Mouse (Mus musculus) gastrocnemius, adult 2 months (tissue): ENCODE data around the gene Bak1. TPM values are rescaled to one million over a fixed set of nuclear protein-coding genes. Genes with fewer than 3 reads are reported as not detected.

Experiments
- DNase-seq: peaks from one replicate; pipeline ENCODE4 v3.0.0; 2022
- H3K27ac ChIP-seq: fragments of 200-600 bp; 2 replicates; pipeline ENCODE4 v1.8.1; 2022; ENCODE audit warnings: mild to moderate bottlenecking
- H3K4me3 ChIP-seq: fragments of 200-600 bp; 2 replicates; pipeline ENCODE4 v1.8.1; 2022; ENCODE audit warnings: mild to moderate bottlenecking, moderate library complexity
- CTCF ChIP-seq: fragments of 200-600 bp; IDR thresholded peaks from 2 replicates; pipeline ENCODE4 v1.8.1; 2022; ENCODE audit warnings: antibody characterized with exemption, mild to moderate bottlenecking, moderate library complexity
- intact Hi-C: fragments of 180-260 bp; cut with DNase I; formaldehyde crosslinking; loops from one replicate; pipeline ENCODE4 v1.15.1; 2025
- long read RNA-seq, 2 experiments: library from polyadenylated mRNA; stranded (forward); transcript quantifications; one replicate each; pipeline ENCODE4 v2.0.0; 2021
- total RNA-seq, 2 experiments: library from RNA; stranded (reverse); gene quantifications; 2 replicates each; pipeline ENCODE4 v1.2.3; 2021

Bak1 gene
- total RNA-seq, result 10 to 100 TPM; 15.5 to 20.1 TPM
- long read RNA-seq, experiment 1, partial matches to known transcripts, result 0 of 7 reads
- long read RNA-seq, experiment 1, other reads (novel, unspliced or antisense), result 7 of 7 reads
- long read RNA-seq, experiment 2, partial matches to known transcripts, result 1 of 9 reads
- long read RNA-seq, experiment 2, other reads (novel, unspliced or antisense), result 7 of 9 reads

GRCm38 (mm10) chr17:27028909-27029308, at the start of gene Bak1:
TSS of gene Bak1 (minus strand) at chr17:27029009.
- intact Hi-C loops, result loop anchor here (5.0 kb wide), 2 partner anchors 97 to 158 kb away; partner anchors contain the start of gene Phf1
- TF ChIP-seq CTCF, result no peak
- Histone ChIP-seq H3K27ac (peak within 1 kb of the TSS; percentile 90), H3K4me3 (peak within 1 kb of the TSS; percentile 94)
- DNase-seq, result no peak

- H3K27ac ChIP-seq, result no peak overlapping the region
- no peak for TF ChIP-seq CTCF
- H3K4me3 ChIP-seq, result no peak overlapping the region
- no peak for DNase-seq
- intact Hi-C loops, result no loop called here
These were observed 49.7 kb upstream of the Bak1 start for GRCm38 (mm10) chr17:27078499-27078898.

DNA sequence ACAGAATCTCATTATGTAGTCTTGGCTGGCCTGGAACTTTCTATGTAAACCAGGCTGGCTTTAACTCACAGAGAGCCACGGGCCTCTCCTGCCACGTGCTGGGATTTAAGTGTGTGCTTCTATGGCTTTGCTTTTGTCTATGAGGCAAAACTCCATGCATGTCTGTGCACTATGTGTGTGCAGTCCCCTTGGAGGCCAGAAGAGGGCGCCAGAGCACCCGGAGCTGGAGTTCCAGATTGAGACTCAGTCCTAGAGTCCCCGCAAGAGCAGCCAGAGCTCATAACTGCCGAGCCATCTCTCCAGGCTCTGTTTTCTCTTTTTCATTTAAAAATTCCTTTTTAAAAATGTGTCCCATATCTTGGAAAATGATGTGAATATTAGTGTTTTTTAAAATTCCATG, 49.1 kb upstream of the Bak1 start:
- intact Hi-C loops, result no loop called here
- Histone ChIP-seq H3K27ac (no peak overlapping the region), H3K4me3 (no peak overlapping the region)
- no peak for DNase-seq
- TF ChIP-seq CTCF, result peak; percentile 49; the same call in 1 of the 2 replicates

DNA sequence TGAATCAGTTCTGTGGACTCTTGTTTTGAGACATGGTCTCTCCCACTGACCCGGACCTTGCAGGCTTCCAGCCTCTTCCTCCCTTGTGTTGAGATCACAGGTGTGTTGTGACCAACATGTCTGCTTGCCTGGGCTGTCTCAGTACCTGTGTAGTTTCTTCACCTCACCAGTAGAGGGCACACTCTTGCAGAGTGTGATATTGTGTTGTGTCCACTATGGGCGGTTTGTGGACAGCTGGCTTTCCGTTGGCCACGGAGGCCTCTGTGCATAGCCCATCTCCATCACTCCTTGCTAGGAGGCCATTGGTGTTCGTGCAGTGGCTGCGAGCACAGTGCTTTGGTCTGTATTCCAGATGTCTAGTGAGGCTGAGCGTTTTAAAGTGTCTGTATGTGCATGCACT, 48.3 kb upstream of the Bak1 start:
- Histone ChIP-seq H3K27ac (no peak overlapping the region), H3K4me3 (no peak overlapping the region)
- peak; percentile 4; the same call in 1 of the 2 replicates for TF ChIP-seq CTCF
- intact Hi-C loops, result no loop called here
- DNase-seq, result no peak

DNA sequence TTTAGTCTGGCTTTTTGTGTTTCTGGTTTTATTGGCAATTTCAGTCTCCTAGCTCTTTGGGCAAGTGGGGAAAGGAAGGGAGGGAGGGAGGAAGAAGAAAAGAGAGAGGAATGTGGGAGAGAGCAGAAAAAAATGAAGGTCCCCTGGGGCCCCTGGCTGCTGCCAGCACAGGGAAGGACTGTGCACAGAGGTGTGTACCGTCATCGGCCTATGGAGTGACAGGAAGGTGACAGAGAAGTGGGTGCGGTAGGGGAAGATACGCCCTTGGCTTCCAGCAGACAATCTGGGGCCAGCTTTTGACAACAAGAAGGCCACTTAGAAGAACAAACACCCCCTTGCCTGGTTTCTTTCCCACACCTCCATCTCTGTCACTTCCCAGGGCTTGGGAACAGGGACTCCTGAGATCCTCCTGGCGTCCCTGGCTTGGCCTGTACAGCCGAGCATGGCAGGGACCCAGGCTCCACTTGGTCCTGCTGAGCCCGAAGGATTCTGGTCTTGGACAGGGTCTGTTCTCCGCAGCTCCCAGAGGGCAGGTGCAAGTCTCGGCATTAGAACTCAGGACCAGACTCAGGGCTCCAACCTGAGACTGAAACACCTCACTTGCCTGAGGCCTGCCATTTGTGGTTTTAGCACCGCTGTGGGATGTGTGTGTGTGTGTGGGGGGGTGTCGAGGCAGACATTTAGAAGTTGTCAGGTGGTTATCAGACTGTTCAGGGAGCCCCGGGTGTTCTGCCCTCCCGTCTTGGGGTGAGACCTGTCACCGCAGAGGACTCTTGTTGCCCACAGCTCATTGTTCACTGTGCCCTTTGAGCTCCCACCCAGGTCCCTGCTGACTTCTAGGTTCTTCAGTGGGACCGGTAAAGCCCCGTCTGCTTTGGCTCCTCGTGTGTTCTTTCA, 46.3 kb upstream of the Bak1 start:
- H3K4me3 ChIP-seq, result no peak overlapping the region
- intact Hi-C loops, result no loop called here
- TF ChIP-seq CTCF, result no peak
- H3K27ac ChIP-seq, result no peak overlapping the region; the same call in 1 of the 2 replicates
- DNase-seq, result no peak

GRCm38 (mm10) chr17:27074236-27074635, 45.4 kb upstream of the Bak1 start:
- Histone ChIP-seq H3K27ac (no peak overlapping the region; the same call in 1 of the 2 replicates), H3K4me3 (no peak overlapping the region)
- no peak for DNase-seq
- TF ChIP-seq CTCF, result no peak
- intact Hi-C loops, result no loop called here

GRCm38 (mm10) chr17:27073778-27074177, 45.0 kb upstream of the Bak1 start:
- H3K27ac ChIP-seq, result no peak overlapping the region
- no peak for TF ChIP-seq CTCF
- no peak overlapping the region for H3K4me3 ChIP-seq
- DNase-seq, result no peak
- intact Hi-C loops, result no loop called here

DNA sequence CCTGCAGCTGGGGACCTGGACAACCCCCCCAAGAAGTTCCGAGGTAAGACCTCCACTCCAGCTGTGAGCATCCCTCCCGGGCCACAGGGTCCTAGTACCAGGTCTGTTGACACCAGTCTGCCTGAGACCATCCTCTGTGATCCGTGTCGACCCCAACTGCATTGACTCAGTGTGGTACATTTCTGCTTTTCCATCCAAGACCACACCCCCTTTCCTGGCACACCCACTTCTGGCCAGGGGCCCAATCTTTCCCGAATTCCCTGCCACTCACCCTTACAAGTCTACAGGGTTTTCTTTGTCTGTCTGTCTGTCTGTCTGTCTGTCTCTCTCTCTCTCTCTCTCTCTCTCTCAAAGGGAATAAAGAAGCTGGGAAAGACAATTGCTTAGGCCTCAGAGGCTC, 44.3 kb upstream of the Bak1 start:
- no peak for TF ChIP-seq CTCF
- no peak overlapping the region for H3K27ac ChIP-seq
- intact Hi-C loops, result no loop called here
- DNase-seq, result no peak
- no peak overlapping the region for H3K4me3 ChIP-seq

DNA sequence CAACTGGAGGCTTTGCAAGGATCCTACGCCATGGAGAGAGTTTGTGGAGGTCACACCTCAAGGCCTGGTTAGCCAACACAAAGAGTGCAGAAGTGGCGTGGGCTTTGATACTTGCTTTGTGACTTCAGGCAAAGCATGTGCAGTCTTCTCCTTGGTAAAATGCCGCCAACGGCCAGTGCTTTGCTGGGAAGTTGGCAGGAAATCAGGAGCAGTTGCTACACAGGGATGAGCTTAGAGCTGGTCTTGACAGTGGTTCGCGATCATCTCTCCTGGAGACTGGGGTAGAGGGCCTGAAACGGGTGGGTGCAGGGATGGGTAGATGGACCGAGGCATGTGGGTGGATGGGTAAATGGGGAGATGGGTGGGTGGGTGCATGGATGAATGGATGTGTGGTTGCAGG, 43.6 kb upstream of the Bak1 start:
- no peak for TF ChIP-seq CTCF
- intact Hi-C loops, result no loop called here

DNA sequence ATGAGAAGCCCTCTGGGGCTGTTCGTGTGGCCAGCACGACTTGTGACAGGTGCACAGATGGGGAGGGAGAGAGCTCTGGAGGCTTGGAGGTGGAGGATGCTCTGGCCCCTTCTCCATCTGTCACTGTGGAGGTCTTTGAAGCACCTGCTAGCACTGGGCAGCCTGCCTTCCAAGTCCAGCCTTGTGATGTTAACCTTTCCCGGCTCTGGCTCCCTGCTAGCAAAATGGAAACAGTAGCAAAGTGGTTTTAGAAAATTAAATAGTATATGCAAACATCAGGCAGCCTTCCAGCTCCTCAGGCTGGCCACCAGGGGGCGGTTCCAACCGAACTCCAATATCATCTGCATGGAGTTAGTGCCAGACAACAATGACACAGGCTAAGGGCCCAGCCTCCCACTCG, 42.8 kb upstream of the Bak1 start:
- no peak for DNase-seq
- intact Hi-C loops, result no loop called here
- peak; percentile 66 for TF ChIP-seq CTCF
- no peak overlapping the region for H3K27ac ChIP-seq
- H3K4me3 ChIP-seq, result no peak overlapping the region

More for the DNA sequence above, 43.6 kb upstream of the Bak1 start:
- no peak for DNase-seq
- Histone ChIP-seq H3K27ac (no peak overlapping the region), H3K4me3 (no peak overlapping the region)

- no peak for TF ChIP-seq CTCF
- intact Hi-C loops, result no loop called here
- no peak for DNase-seq
- no peak overlapping the region for H3K27ac ChIP-seq
- H3K4me3 ChIP-seq, result no peak overlapping the region
These were observed 42.1 kb upstream of the Bak1 start for GRCm38 (mm10) chr17:27070913-27071312.

- intact Hi-C loops, result no loop called here
- DNase-seq, result no peak
- Histone ChIP-seq H3K27ac (no peak overlapping the region), H3K4me3 (no peak overlapping the region)
- no peak for TF ChIP-seq CTCF
These were observed 40.3 kb upstream of the Bak1 start for GRCm38 (mm10) chr17:27069071-27069470.

- no peak for TF ChIP-seq CTCF
- Histone ChIP-seq H3K4me3 (no peak overlapping the region), H3K27ac (no peak overlapping the region)
- no peak for DNase-seq
- intact Hi-C loops, result no loop called here
These were observed 37.3 kb upstream of the Bak1 start for GRCm38 (mm10) chr17:27066065-27066464.
